Mouse (Mus musculus): Measurements from ENCODE around the gene Aifm3. TPM values are rescaled to one million over a fixed set of nuclear protein-coding genes. Genes with fewer than 3 reads are reported as not detected.
A peak's percentile ranks its signal among the peaks of the same experiment; 100 is the strongest.

Aifm3 gene
- polyA plus RNA-seq, 1 experiment from 2014 or later = 3.0 TPM

- H3K4me1 ChIP-seq (ENCODE audit: control insufficient read depth, insufficient read depth, low read length) = peaks cover 18% of the 10 kb centered on the region
- ATAC-seq (ENCODE audit: low FRiP score) = peak; percentile 20; the same call in 1 of the 2 replicates
- 21% methylated on average over 17 of the region's 17 CpGs for WGBS
Observed at GRCm38 (mm10) chr16:17529981-17530586, 40.7 kb downstream of the Aifm3 start.

DNA sequence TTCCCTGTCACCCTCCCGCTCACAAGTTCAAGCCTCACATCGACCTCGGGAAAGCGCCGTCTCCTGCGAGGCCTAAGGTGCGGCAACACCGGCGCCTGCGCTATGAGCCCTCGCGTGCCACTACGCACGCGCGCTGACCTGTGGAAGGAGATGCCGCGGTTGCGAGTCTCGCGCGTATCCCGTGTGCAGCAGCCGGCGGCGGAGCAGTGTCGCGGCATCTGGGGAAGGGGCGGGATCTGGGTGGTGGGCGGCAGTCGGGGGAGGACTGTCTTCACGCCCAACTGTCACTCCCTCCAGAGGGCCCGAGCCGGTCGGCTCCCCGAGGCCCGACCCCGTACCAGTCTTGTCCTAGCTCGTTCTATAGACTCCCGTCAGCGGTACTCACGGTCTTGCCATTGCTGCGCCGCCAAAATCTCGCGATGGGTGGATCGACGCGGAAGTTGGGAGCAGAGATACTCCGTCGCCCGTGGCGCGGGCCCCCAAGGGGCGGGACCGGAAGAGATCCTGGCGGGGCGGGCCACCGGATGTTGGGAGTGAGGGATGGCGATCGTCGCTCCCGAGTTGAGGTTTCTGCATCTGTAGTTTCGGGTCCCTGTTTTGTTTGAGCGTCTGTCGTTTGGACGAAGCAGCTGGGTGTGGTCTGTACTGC lies 41.4 kb downstream of the Aifm3 start, which contains the start of gene Thap7:
TSS of gene Thap7 (minus strand) at position 497 of the 649 bp plus-strand sequence.
- DNase-seq (ENCODE audit: low spot score, missing footprints) (peak; percentile 100), ATAC-seq (ENCODE audit: low FRiP score) (peak; percentile 96)
- peaks cover 12% of the 10 kb centered on the region for H3K36me3 ChIP-seq (ENCODE audit: control insufficient read depth, insufficient read depth, low read length)
- peak within 1 kb of the TSS; percentile 58 for H3K4me3 ChIP-seq (ENCODE audit: low read depth, low read length)
- WGBS = under 1% methylated on average over 67 of the region's 67 CpGs
- H3K9me3 ChIP-seq (ENCODE audit: control insufficient read depth, low read length) = no peaks in the 10 kb centered on the region
- peak within 1 kb of the TSS; percentile 88 for H3K9ac ChIP-seq (ENCODE audit: low read length)
- H3K4me2 ChIP-seq = peak within 1 kb of the TSS; percentile 93
- no peaks in the 10 kb centered on the region for H3K27me3 ChIP-seq (ENCODE audit: control insufficient read depth, insufficient read depth, low read length)
- H3K27ac ChIP-seq (ENCODE audit: low read depth, low read length) = peak within 1 kb of the TSS; percentile 90
- peaks cover 18% of the 10 kb centered on the region for H3K4me1 ChIP-seq (ENCODE audit: control insufficient read depth, insufficient read depth, low read length)

More at GRCm38 (mm10) chr16:17529981-17530586, 40.7 kb downstream of the Aifm3 start:
- Histone ChIP-seq H3K4me3 (ENCODE audit: low read depth, low read length) (peak overlapping the region; percentile 58), H3K27me3 (ENCODE audit: control insufficient read depth, insufficient read depth, low read length) (no peaks in the 10 kb centered on the region), H3K36me3 (ENCODE audit: control insufficient read depth, insufficient read depth, low read length) (peaks cover 18% of the 10 kb centered on the region), H3K27ac (ENCODE audit: low read depth, low read length) (peak overlapping the region; percentile 90), H3K4me2 (peak overlapping the region; percentile 93), H3K9me3 (ENCODE audit: control insufficient read depth, low read length) (no peaks in the 10 kb centered on the region), H3K9ac (ENCODE audit: low read length) (peak overlapping the region; percentile 88)
- no peak for DNase-seq (ENCODE audit: low spot score, missing footprints)

DNA sequence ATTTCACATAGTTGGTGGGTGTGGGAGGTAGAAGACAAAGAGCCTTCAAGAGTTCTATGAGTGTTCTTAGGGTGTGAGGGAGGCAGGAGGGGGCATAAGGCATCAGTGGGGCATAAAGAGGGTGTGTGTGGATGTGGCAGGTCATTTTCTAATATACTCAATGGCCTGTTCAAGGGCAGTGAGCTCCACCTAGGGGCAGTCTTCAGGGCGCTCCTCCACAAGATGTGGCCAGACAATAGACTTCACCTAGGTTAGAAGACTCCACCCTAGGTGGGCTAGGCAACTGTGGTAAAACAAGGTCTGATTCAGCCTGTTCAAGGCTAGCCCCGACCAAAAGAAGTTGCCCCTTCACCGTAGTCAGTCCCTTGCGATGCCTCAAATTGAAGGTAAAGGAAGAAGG lies 42.9 kb downstream of the Aifm3 start:
- H3K4me3 ChIP-seq (ENCODE audit: low read depth, low read length) = no peak overlapping the region
- 65% methylated on average over 4 of the region's 4 CpGs for WGBS
- no peaks in the 10 kb centered on the region for H3K9me3 ChIP-seq (ENCODE audit: control insufficient read depth, low read length)
- no peak overlapping the region for H3K9ac ChIP-seq (ENCODE audit: low read length)
- peaks cover 10% of the 10 kb centered on the region for H3K36me3 ChIP-seq (ENCODE audit: control insufficient read depth, insufficient read depth, low read length)
- ATAC-seq (ENCODE audit: low FRiP score) (no peak), DNase-seq (ENCODE audit: low spot score, missing footprints) (peak; percentile 73)
- H3K4me2 ChIP-seq = no peak overlapping the region
- H3K4me1 ChIP-seq (ENCODE audit: control insufficient read depth, insufficient read depth, low read length) = peaks cover 18% of the 10 kb centered on the region
- no peaks in the 10 kb centered on the region for H3K27me3 ChIP-seq (ENCODE audit: control insufficient read depth, insufficient read depth, low read length)
- no peak overlapping the region for H3K27ac ChIP-seq (ENCODE audit: low read depth, low read length)

GRCm38 (mm10) chr16:17532676-17533329 lies 43.4 kb downstream of the Aifm3 start:
- 68% methylated on average over 14 of the region's 14 CpGs for WGBS
- no peak for ATAC-seq (ENCODE audit: low FRiP score)
- Histone ChIP-seq H3K9me3 (ENCODE audit: control insufficient read depth, low read length) (no peaks in the 10 kb centered on the region), H3K4me2 (no peak overlapping the region), H3K4me1 (ENCODE audit: control insufficient read depth, insufficient read depth, low read length) (peaks cover 18% of the 10 kb centered on the region), H3K4me3 (ENCODE audit: low read depth, low read length) (no peak overlapping the region), H3K36me3 (ENCODE audit: control insufficient read depth, insufficient read depth, low read length) (peaks cover 7% of the 10 kb centered on the region), H3K9ac (ENCODE audit: low read length) (no peak overlapping the region), H3K27me3 (ENCODE audit: control insufficient read depth, insufficient read depth, low read length) (no peaks in the 10 kb centered on the region), H3K27ac (ENCODE audit: low read depth, low read length) (no peak overlapping the region)
- DNase-seq (ENCODE audit: low spot score, missing footprints) = peak; percentile 61

DNA sequence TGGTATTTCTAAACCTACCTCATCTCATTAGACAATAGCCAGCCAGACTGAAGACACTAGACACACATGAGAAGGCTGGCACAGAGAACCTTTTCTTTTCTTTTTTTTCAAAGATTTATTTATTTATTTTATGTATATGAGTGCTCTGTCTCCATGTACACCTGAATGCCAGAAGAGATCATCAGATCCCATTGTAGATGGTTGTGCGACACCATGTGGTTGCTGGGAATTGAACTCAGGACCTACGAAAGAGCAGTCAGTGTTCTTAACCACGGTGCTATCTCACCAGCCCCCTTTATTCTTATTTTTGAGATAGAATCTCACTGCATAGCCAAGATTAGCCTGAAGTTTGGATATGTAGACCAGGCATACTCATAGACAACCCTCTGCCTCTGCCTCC lies 47.2 kb downstream of the Aifm3 start:
- Histone ChIP-seq H3K4me1 (ENCODE audit: control insufficient read depth, insufficient read depth, low read length) (peaks cover 5% of the 10 kb centered on the region), H3K9me3 (ENCODE audit: control insufficient read depth, low read length) (no peaks in the 10 kb centered on the region), H3K4me2 (no peak overlapping the region), H3K36me3 (ENCODE audit: control insufficient read depth, insufficient read depth, low read length) (no peaks in the 10 kb centered on the region), H3K27ac (ENCODE audit: low read depth, low read length) (no peak overlapping the region), H3K9ac (ENCODE audit: low read length) (no peak overlapping the region), H3K4me3 (ENCODE audit: low read depth, low read length) (no peak overlapping the region), H3K27me3 (ENCODE audit: control insufficient read depth, insufficient read depth, low read length) (no peaks in the 10 kb centered on the region)
- ATAC-seq (ENCODE audit: low FRiP score) = no peak
- 89% methylated on average over 3 of the region's 3 CpGs for WGBS
- DNase-seq (ENCODE audit: low spot score, missing footprints) = no peak

DNA sequence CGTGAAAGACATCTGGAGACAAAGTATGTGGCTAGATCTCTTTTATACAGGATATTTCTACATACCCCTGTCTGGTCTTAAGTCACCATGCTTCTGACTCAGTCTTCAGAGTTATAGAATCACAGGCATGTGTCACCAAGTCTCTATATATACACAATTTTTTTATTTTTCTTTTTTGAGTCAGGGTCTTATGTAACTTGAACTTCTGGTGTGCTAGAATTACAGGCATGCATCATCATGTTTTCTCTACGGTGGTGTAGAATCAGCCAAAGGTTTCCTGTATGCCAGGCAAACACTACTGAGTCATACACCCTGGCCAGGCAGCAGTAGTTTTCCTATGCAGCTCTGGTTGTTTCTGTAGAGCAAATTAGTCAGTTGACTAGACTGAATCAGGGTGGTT lies 53.2 kb downstream of the Aifm3 start:
- no peaks in the 10 kb centered on the region for H3K9me3 ChIP-seq (ENCODE audit: control insufficient read depth, low read length)
- H3K9ac ChIP-seq (ENCODE audit: low read length) = no peak overlapping the region
- no peaks in the 10 kb centered on the region for H3K27me3 ChIP-seq (ENCODE audit: control insufficient read depth, insufficient read depth, low read length)
- H3K36me3 ChIP-seq (ENCODE audit: control insufficient read depth, insufficient read depth, low read length) = no peaks in the 10 kb centered on the region
- no peaks in the 10 kb centered on the region for H3K4me1 ChIP-seq (ENCODE audit: control insufficient read depth, insufficient read depth, low read length)
- H3K4me3 ChIP-seq (ENCODE audit: low read depth, low read length) = no peak overlapping the region
- no peak overlapping the region for H3K27ac ChIP-seq (ENCODE audit: low read depth, low read length)
- DNase-seq (ENCODE audit: low spot score, missing footprints) (peak; percentile 49), ATAC-seq (ENCODE audit: low FRiP score) (no peak)
- 86% methylated on average over 2 of the region's 2 CpGs for WGBS
- H3K4me2 ChIP-seq = no peak overlapping the region

DNA sequence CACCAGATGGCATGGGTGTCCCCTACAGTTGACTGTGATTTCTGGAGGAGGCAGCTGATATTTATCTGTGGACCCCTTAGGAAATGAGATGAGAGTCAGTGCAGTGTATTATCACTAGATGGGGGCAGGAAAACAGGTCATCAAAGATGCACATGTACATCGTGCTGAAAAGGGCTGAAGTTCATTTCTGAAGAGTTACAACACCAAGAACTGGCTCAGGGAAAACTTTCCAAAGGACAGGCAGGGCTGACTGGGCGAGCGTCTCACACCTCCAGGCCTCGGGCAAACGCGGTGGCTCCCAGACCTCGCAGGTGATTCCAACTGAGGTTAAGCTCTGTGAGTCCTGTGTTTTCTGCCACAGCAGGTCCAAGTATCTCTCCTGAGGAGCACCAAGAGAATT lies 63.4 kb downstream of the Aifm3 start:
- 87% methylated on average over 7 of the region's 7 CpGs for WGBS
- no peak overlapping the region for H3K27ac ChIP-seq (ENCODE audit: low read depth, low read length)
- no peaks in the 10 kb centered on the region for H3K36me3 ChIP-seq (ENCODE audit: control insufficient read depth, insufficient read depth, low read length)

GRCm38 (mm10) chr16:17553910-17554685 lies 64.7 kb downstream of the Aifm3 start:
- peak overlapping the region; percentile 39 for H3K4me2 ChIP-seq
- ATAC-seq (ENCODE audit: low FRiP score) = peak; percentile 64
- H3K36me3 ChIP-seq (ENCODE audit: control insufficient read depth, insufficient read depth, low read length) = no peaks in the 10 kb centered on the region
- WGBS = 3% methylated on average over 18 of the region's 18 CpGs
- H3K9ac ChIP-seq (ENCODE audit: low read length) = peak overlapping the region; percentile 47
- peak overlapping the region; percentile 59 for H3K27ac ChIP-seq (ENCODE audit: low read depth, low read length)
- H3K27me3 ChIP-seq (ENCODE audit: control insufficient read depth, insufficient read depth, low read length) = no peaks in the 10 kb centered on the region
- H3K4me1 ChIP-seq (ENCODE audit: control insufficient read depth, insufficient read depth, low read length) = peaks cover 25% of the 10 kb centered on the region
- peak overlapping the region; percentile 16; the same call in 1 of the 2 replicates for H3K4me3 ChIP-seq (ENCODE audit: low read depth, low read length)
- H3K9me3 ChIP-seq (ENCODE audit: control insufficient read depth, low read length) = no peaks in the 10 kb centered on the region
- DNase-seq (ENCODE audit: low spot score, missing footprints) = peak; percentile 88

More for the DNA sequence above, 63.4 kb downstream of the Aifm3 start:
- Histone ChIP-seq H3K9me3 (ENCODE audit: control insufficient read depth, low read length) (no peaks in the 10 kb centered on the region), H3K4me2 (no peak overlapping the region), H3K9ac (ENCODE audit: low read length) (no peak overlapping the region), H3K4me3 (ENCODE audit: low read depth, low read length) (no peak overlapping the region), H3K27me3 (ENCODE audit: control insufficient read depth, insufficient read depth, low read length) (no peaks in the 10 kb centered on the region), H3K4me1 (ENCODE audit: control insufficient read depth, insufficient read depth, low read length) (peaks cover 14% of the 10 kb centered on the region)
- no peak for DNase-seq (ENCODE audit: low spot score, missing footprints)
- ATAC-seq (ENCODE audit: low FRiP score) = no peak

All from midbrain, embryonic 11.5 days (tissue).